ENCODE assay signal across 27 mouse cellular contexts in the genomic region with DNA sequence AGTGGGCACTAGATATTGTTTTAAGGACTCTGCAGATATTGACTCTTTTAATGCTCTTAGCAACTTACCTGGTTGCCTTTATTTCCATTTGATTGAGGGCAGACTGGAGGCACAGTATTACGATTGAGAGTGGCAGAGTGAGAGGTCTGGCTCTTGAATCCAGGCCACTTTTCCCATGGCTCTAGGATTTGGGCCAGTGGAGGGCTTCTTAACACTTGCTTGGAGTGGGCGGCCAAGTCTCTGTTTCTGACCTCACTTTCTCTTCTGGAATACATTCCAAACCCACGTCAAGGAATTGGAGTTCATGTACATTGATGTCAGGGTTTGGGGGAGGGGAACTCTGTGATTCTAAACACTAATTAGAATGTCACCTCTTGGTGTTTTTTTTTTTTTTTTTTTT. TPM values are rescaled to one million over a fixed set of nuclear protein-coding genes. Genes with fewer than 3 reads are reported as not detected.
DNase-seq lines count a peak whose midpoint lies in the region; ATAC-seq and TF ChIP-seq lines count a peak whose summit lies in the region.
"Had no signal": no experiment of that assay in that cellular context is flagged by ENCODE, and none has a peak within 500 bp of the region (broad histone marks: within the 10 kb centered on the region; RNA-seq: fewer than 3 reads in every experiment).

No protein-coding gene starts in this region.

- peaks cover 25% of the 10 kb centered on the region for H3K27me3 ChIP-seq in CH12.LX (replicated peaks)
- no peaks in the 10 kb centered on the region; the same call in 1 of the 2 replicates for H3K27me3 ChIP-seq in liver, postnatal 0 days (ENCODE audit: insufficient read depth, low read length)
- H3K27me3 ChIP-seq: embryonic facial prominence, embryonic 13.5 days; hindbrain, embryonic 15.5 days; limb, embryonic 15.5 days; midbrain, embryonic 13.5 days had no signal

- TF ChIP-seq EP300 in CH12.LX (IDR thresholded peaks at IDR 0.05; ENCODE audit: low read length): no peak
- no peak for TF ChIP-seq EP300 in liver, postnatal 0 days (IDR thresholded peaks at IDR 0.05; ENCODE audit: low read depth)

- TF ChIP-seq POLR2A in CH12.LX (IDR thresholded peaks at IDR 0.05; ENCODE audit: low read depth, low read length): no peak

- ATAC-seq in liver, postnatal 0 days: no peak
- no peak for ATAC-seq in CD4-positive, CD25-positive, alpha-beta regulatory T cell, adult 4 months
- ATAC-seq: forebrain, embryonic 14.5 days; intestine, embryonic 16.5 days; midbrain, embryonic 13.5 days had no signal

- H3K4me1 ChIP-seq in CH12.LX (ENCODE audit: control insufficient read depth in 1 of 2, insufficient read depth in 2 of 2) (peaks cover 7 to 16% of the 10 kb centered on the region in 2 experiments; a peak in 3 of 4 replicates), ES-E14 (ENCODE audit: control insufficient read depth in 2 of 2, insufficient read depth in 2 of 2, low read length in 2 of 2, poor library complexity in 1 of 2) (peaks cover 4 to 11% of the 10 kb centered on the region in 2 experiments)
- peaks cover 58% of the 10 kb centered on the region for H3K4me1 ChIP-seq in liver, postnatal 0 days (ENCODE audit: insufficient read depth)

- H3K36me3 ChIP-seq in CH12.LX (replicated peaks in 1 of 2; ENCODE audit: control insufficient read depth in 1 of 2, insufficient read depth in 1 of 2, low read length in 1 of 2) (no peaks in the 10 kb centered on the region), ES-E14 (ENCODE audit: control insufficient read depth, insufficient read depth, low read length, poor library complexity, severe bottlenecking) (no peaks in the 10 kb centered on the region)
- peaks cover 2% of the 10 kb centered on the region; the same call in 1 of the 2 replicates for H3K36me3 ChIP-seq in liver, postnatal 0 days (replicated peaks; ENCODE audit: insufficient read depth, low read length)
- H3K36me3 ChIP-seq: embryonic facial prominence, embryonic 13.5 days; heart, embryonic 15.5 days; hindbrain, embryonic 15.5 days; limb, embryonic 15.5 days; midbrain, embryonic 13.5 days had no signal

- in situ Hi-C loops in CH12.LX (cut with MboI; ENCODE audit: low pct_ligation_motif_present, low pct_unique_long_range_greater_than_20kb, low sequenced_read_pairs): no loop called here
- in situ Hi-C loops in ES-E14 (cut with MboI; ENCODE audit: low sequenced_read_pairs in 2 of 2, unreplicated experiment in 2 of 2): no loop called here

- H3K9ac ChIP-seq in CH12.LX (ENCODE audit: insufficient read depth, low read depth) (no peak overlapping the region), ES-E14 (ENCODE audit: insufficient read depth, low read depth, low read length, poor library complexity, severe bottlenecking) (no peak overlapping the region)
- 0 out of 2 replicates have a peak overlapping the region, but pooled peaks have one; percentile 32 for H3K9ac ChIP-seq in liver, postnatal 0 days (replicated peaks)
- H3K9ac ChIP-seq: embryonic facial prominence, embryonic 13.5 days; heart, embryonic 15.5 days; hindbrain, embryonic 15.5 days; limb, embryonic 15.5 days; midbrain, embryonic 13.5 days had no signal

- TF ChIP-seq CTCF in layer of hippocampus, adult 2 months (conservative IDR thresholded peaks at IDR 0.05): no peak
- TF ChIP-seq CTCF in CH12.LX (conservative IDR thresholded peaks at IDR 0.05 in 1 of 2, IDR thresholded peaks at IDR 0.05 in 1 of 2; ENCODE audit: low read depth in 2 of 2, low read length in 2 of 2): no peak
- no peak for TF ChIP-seq CTCF in liver, postnatal 0 days (IDR thresholded peaks at IDR 0.05; ENCODE audit: low read depth)

- 77% methylated on average over 3 of the region's 3 CpGs for WGBS in liver, postnatal 0 days (ENCODE audit: insufficient replicate concordance)

- H3K9me3 ChIP-seq in CH12.LX (replicated peaks; ENCODE audit: low read length) (no peaks in the 10 kb centered on the region), ES-E14 (ENCODE audit: control insufficient read depth, insufficient read depth, low read depth, low read length) (no peaks in the 10 kb centered on the region)
- H3K9me3 ChIP-seq in liver, postnatal 0 days (ENCODE audit: low read length): no peaks in the 10 kb centered on the region
- H3K9me3 ChIP-seq: embryonic facial prominence, embryonic 13.5 days; heart, embryonic 15.5 days; hindbrain, embryonic 15.5 days; limb, embryonic 15.5 days; midbrain, embryonic 13.5 days had no signal

- dilution Hi-C loops in CH12.LX (cut with MboI; ENCODE audit: extremely low pct_ligation_motif_present, extremely low pct_unique_long_range_greater_than_20kb, low sequenced_read_pairs): no loop called here

- H3K27ac ChIP-seq in layer of hippocampus, adult 2 months: peak overlapping the region; percentile 59; the same call in 1 of the 2 replicates
- H3K27ac ChIP-seq in CH12.LX (ENCODE audit: insufficient read depth, low read depth) (no peak overlapping the region), ES-E14 (ENCODE audit: insufficient read depth, low read depth, low read length, poor library complexity, severe bottlenecking) (no peak overlapping the region)
- H3K27ac ChIP-seq in liver, postnatal 0 days (ENCODE audit: low read depth): no peak overlapping the region; the same call in 1 of the 2 replicates
- H3K27ac ChIP-seq: heart, embryonic 15.5 days; hindbrain, embryonic 15.5 days; limb, embryonic 15.5 days; midbrain, embryonic 13.5 days had no signal

- no peak for TF ChIP-seq RAD21 in CH12.LX (IDR thresholded peaks at IDR 0.05; ENCODE audit: low read depth, low read length)

- no peak for DNase-seq in layer of hippocampus, adult 2 months (ENCODE audit: low spot score in 2 of 2)
- DNase-seq in layer of hippocampus, adult 8-10 months (ENCODE audit: low spot score in 2 of 2): no peak
- DNase-seq in CH12.LX (ENCODE audit: extremely low read depth) (no peak), ES-E14 (ENCODE audit: low read depth, low spot score) (no peak)
- DNase-seq in liver, postnatal 0 days: no peak
- DNase-seq in kidney, postnatal 14 days: no peak
- DNase-seq: adrenal gland, postnatal 14 days; cerebellum, adult 8-10 months; cerebellum, postnatal 36 days; embryo, embryonic 11 days; gastrocnemius, postnatal 14 days; heart, adult 2 months; heart, postnatal 4 days; kidney, postnatal 36 days; layer of hippocampus, adult 9-11 months; left cerebral cortex, postnatal 4 days; retina, postnatal 1 day; right cerebral cortex, postnatal 25 days; spleen, adult 18-20 months had no signal

- H3K4me3 ChIP-seq in layer of hippocampus, adult 2 months: no peak overlapping the region
- H3K4me3 ChIP-seq in CH12.LX (replicated peaks in 1 of 3; ENCODE audit: low read depth in 2 of 3, low read length in 2 of 3, poor library complexity in 1 of 3) (no peak overlapping the region), ES-E14 (ENCODE audit: insufficient read depth in 1 of 2, low read depth in 1 of 2, low read length in 2 of 2, poor library complexity in 1 of 2, severe bottlenecking in 1 of 2) (no peak overlapping the region)
- H3K4me3 ChIP-seq in liver, postnatal 0 days (ENCODE audit: low read depth, low read length): no peak overlapping the region
- H3K4me3 ChIP-seq: embryonic facial prominence, embryonic 13.5 days; heart, adult 2 months; heart, embryonic 15.5 days; hindbrain, embryonic 15.5 days; limb, embryonic 15.5 days; midbrain, embryonic 13.5 days had no signal

- H3K79me2 ChIP-seq in CH12.LX (replicated peaks; ENCODE audit: control insufficient read depth, extremely low read depth, insufficient read depth, poor library complexity, severe bottlenecking): no peaks in the 10 kb centered on the region

- H3K4me2 ChIP-seq in CH12.LX (ENCODE audit: insufficient read depth, low read depth, poor library complexity, severe bottlenecking): no peak overlapping the region
- peak overlapping the region; percentile 87 for H3K4me2 ChIP-seq in liver, postnatal 0 days (ENCODE audit: low read depth, low read length)
- H3K4me2 ChIP-seq: embryonic facial prominence, embryonic 13.5 days; heart, embryonic 15.5 days; hindbrain, embryonic 15.5 days; limb, embryonic 15.5 days; midbrain, embryonic 13.5 days had no signal

TF ChIP-seq in CH12.LX, 34 proteins besides CTCF, POLR2A, EP300 and RAD21:
- no peak for TF ChIP-seq MAZ (IDR thresholded peaks at IDR 0.05; ENCODE audit: low read depth, low read length)
- no peak for TF ChIP-seq USF1 (IDR thresholded peaks at IDR 0.05; ENCODE audit: low read depth, low read length)
- TF ChIP-seq ZNF384 (IDR thresholded peaks at IDR 0.05; ENCODE audit: low read depth, low read length): peak; percentile 40; the same call in 1 of the 2 replicates

TF ChIP-seq in ES-E14, 5 proteins besides CTCF, POLR2A, EP300 and RAD21:
- no peak for TF ChIP-seq HCFC1 (IDR thresholded peaks at IDR 0.05; ENCODE audit: borderline replicate concordance, insufficient read depth, low read length)
- TF ChIP-seq ZNF384 (IDR thresholded peaks at IDR 0.05; ENCODE audit: low read depth, low read length): 0 out of 2 replicates have a peak, but pooled peaks have one; percentile 33
- no peak for TF ChIP-seq ZC3H11A (IDR thresholded peaks at IDR 0.05; ENCODE audit: borderline replicate concordance, low read depth, low read length)
- TF ChIP-seq MAFK (IDR thresholded peaks at IDR 0.05; ENCODE audit: insufficient read depth, low read depth, low read length): no peak
- TF ChIP-seq CHD2 (IDR thresholded peaks at IDR 0.05; ENCODE audit: low read depth, low read length): no peak

RNA-seq across cellular contexts. Expression of a gene that starts 4.0 kb away (rescaled TPM):
- 10 to 100 TPM; 84.5 to 85.8 TPM for total RNA-seq in layer of hippocampus, adult 2 months (2021)
- 10 to 100 TPM; 57.8 to 80.1 (median 67.6) TPM for total RNA-seq in layer of hippocampus, adult 8-10 months (2022)
- total RNA-seq in CH12.LX (2012; rRNA removed) (4.2 and 7.6 TPM in 2 replicates), CH12.LX (2014; rRNA removed) (4.1 and 4.4 TPM in 2 replicates), ES-E14 (2012; rRNA removed) (12.9 and 16.1 TPM in 2 replicates)
- polyA plus RNA-seq in CH12.LX (2012; ENCODE audit: insufficient read length, low read depth): 3.3 and 4.0 TPM in 2 replicates
- polyA plus RNA-seq in liver, postnatal 0 days (2015; fragmentation: Nextera tagmentation; extraction: Ambion mirVana): 56.7 and 60.8 TPM in 2 replicates
- 10 to 100 TPM; 11.7 to 15.3 TPM for polyA plus RNA-seq in CD4-positive, CD25-positive, alpha-beta regulatory T cell, adult 4 months (2017; shearing (Covaris generic))
